Mouse (Mus musculus) left cerebral cortex, postnatal 4 days (tissue): ENCODE data around the gene Hsd3b6. TPM values are rescaled to one million over a fixed set of nuclear protein-coding genes. Genes with fewer than 3 reads are reported as not detected.

Source experiments
- total RNA-seq, 2 experiments: library from RNA; stranded (reverse); gene quantifications; 2 replicates each; pipeline ENCODE4 v1.2.3; 2021

Hsd3b6 gene
- total RNA-seq, 2 experiments from 2014 or later: not detected

Other genes starting within 250 kb of the Hsd3b6 start
- not detected for gene Gm10681, start 225.6 kb downstream of the Hsd3b6 start, total RNA-seq
- gene Hsd3b5, start 184.2 kb downstream of the Hsd3b6 start, total RNA-seq: not detected
- under 1 TPM; 0.10 to 0.16 TPM for gene Hsd3b2, start 89.9 kb downstream of the Hsd3b6 start, total RNA-seq
- not detected for gene Hsd3b3, start 51.3 kb downstream of the Hsd3b6 start, total RNA-seq
- gene Hsd3b1, start 45.4 kb upstream of the Hsd3b6 start, total RNA-seq: not detected
- gene Hao2, start 78.8 kb upstream of the Hsd3b6 start, total RNA-seq: not detected